Mouse (Mus musculus) myocyte (in vitro differentiated cells): ENCODE measurements at regions not wholly inside any gene's neighbourhood (a gene's known extent, or its start where the extent isn't known, plus 50 kb on each side); places are given as distances from the start of the nearest gene placed in this dataset.

ENCODE experiments used
- H3K27me3 ChIP-seq: one replicate; pipeline ENCODE4 v1.6.1; 2011; ENCODE audit not compliant: control insufficient read depth, insufficient read depth, insufficient read length
- H3K36me3 ChIP-seq: one replicate; pipeline ENCODE4 v1.6.1; 2011; ENCODE audit not compliant: control insufficient read depth, insufficient read depth
- H3K4me2 ChIP-seq: one replicate; pipeline ENCODE4 v1.6.1; 2011; ENCODE audit warnings: low read depth, control low read depth
- H3K4me3 ChIP-seq: one replicate; pipeline ENCODE4 v1.5.1; 2011; ENCODE audit warnings: mild to moderate bottlenecking, control low read depth, moderate library complexity
- H3K79me2 ChIP-seq: one replicate; pipeline ENCODE4 v1.6.1; 2011; ENCODE audit not compliant: control insufficient read depth, insufficient read depth
- H3ac ChIP-seq: one replicate; pipeline ENCODE4 v1.6.1; 2011; ENCODE audit not compliant: control insufficient read depth, insufficient read length
- CEBPB ChIP-seq: IDR thresholded peaks from 2 replicates; pipeline ENCODE4 v1.6.1; 2011; ENCODE audit warnings: mild to moderate bottlenecking, moderate library complexity; ENCODE audit not compliant: poor library complexity, insufficient read depth, severe bottlenecking
- E2F4 ChIP-seq: IDR thresholded peaks from one replicate; pipeline ENCODE4 v1.6.1; 2011; ENCODE audit warnings: mild to moderate bottlenecking, control low read depth, moderate library complexity; ENCODE audit not compliant: insufficient read depth
- MAX ChIP-seq: IDR thresholded peaks from one replicate; pipeline ENCODE4 v1.6.1; 2011; ENCODE audit warnings: low read depth, mild to moderate bottlenecking, control low read depth
- MYOD1 ChIP-seq, 3 experiments: IDR thresholded peaks; one replicate each; pipeline ENCODE4 v1.6.1; 2011; ENCODE audit warnings: control low read depth in 2 of 3, low read depth in 2 of 3, mild to moderate bottlenecking in 2 of 3, moderate library complexity in 1 of 3; ENCODE audit not compliant: insufficient read length in 2 of 3, control insufficient read depth in 1 of 3
- MYOG ChIP-seq, 3 experiments: IDR thresholded peaks; one replicate each; pipeline ENCODE4 v1.6.1; 2011; ENCODE audit warnings: control low read depth in 2 of 3, low read depth in 2 of 3, mild to moderate bottlenecking in 2 of 3; ENCODE audit not compliant: insufficient read length in 2 of 3, control insufficient read depth in 1 of 3, insufficient read depth in 1 of 3
- POLR2A ChIP-seq: IDR thresholded peaks from one replicate; pipeline ENCODE4 v1.6.1; 2011; ENCODE audit warnings: low read depth, mild to moderate bottlenecking, control low read depth, moderate library complexity; ENCODE audit not compliant: insufficient read length
- POLR2AphosphoS2 ChIP-seq: IDR thresholded peaks from one replicate; pipeline ENCODE4 v1.6.1; 2011; ENCODE audit warnings: low read depth, control low read depth; ENCODE audit not compliant: insufficient read length
- REST ChIP-seq: IDR thresholded peaks from one replicate; pipeline ENCODE4 v1.6.1; 2011; ENCODE audit warnings: mild to moderate bottlenecking, control low read depth, moderate library complexity; ENCODE audit not compliant: insufficient read depth, insufficient read length
- SRF ChIP-seq: IDR thresholded peaks from one replicate; pipeline ENCODE4 v1.6.1; 2011; ENCODE audit warnings: low read depth; ENCODE audit not compliant: control insufficient read depth, insufficient read length
- TCF12 ChIP-seq: IDR thresholded peaks from one replicate; pipeline ENCODE4 v1.6.1; 2011; ENCODE audit warnings: mild to moderate bottlenecking, control low read depth; ENCODE audit not compliant: poor library complexity, insufficient read depth, severe bottlenecking
- TCF3 ChIP-seq: IDR thresholded peaks from one replicate; pipeline ENCODE4 v1.6.1; 2011; ENCODE audit warnings: low read depth, control low read depth; ENCODE audit not compliant: insufficient read length
- USF1 ChIP-seq: IDR thresholded peaks from one replicate; pipeline ENCODE4 v1.6.1; 2011; ENCODE audit warnings: low read depth, mild to moderate bottlenecking, control low read depth, moderate library complexity

DNA sequence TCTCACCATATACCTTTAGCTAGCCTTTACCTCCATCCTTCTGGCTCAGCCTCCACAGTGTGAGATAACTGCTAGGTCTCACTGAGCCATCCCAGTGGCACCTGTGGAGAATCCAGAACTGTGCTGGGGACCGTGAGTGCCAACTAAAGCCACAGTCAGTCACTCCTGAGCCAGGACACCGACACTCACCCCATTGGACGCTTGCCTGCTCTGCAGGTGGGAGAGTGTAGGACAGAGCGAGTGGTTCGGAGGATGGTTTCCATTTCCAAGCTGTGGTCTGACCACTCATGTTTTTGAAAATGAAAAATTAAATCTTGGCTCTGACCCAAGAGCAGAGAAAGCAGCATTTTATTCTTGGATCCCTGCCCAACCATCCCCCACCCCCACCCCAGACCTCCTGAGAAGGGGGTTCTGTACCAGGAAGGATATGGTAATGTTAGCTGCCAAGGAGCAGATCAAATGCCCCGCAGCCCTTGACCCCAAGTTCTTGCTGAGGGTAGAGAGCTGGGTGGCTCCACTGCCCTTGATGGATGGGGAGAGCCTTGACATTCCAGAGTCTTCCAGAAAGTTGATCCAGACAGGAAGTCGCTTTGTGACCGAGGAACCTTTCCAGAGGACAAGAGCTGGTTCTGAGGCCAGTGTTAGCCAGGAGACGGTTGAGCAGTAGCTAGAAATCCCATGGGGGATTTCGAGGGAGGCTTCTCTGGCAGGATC lies 83.3 kb upstream of the Smim23 start:
- Histone ChIP-seq H3K4me3 (no peak overlapping the region), H3K36me3 (no peaks in the 10 kb centered on the region), H3K27me3 (no peaks in the 10 kb centered on the region), H3ac (no peak overlapping the region), H3K4me2 (no peak overlapping the region), H3K79me2 (no peaks in the 10 kb centered on the region)
- TF ChIP-seq TCF12 (no peak), E2F4 (no peak), POLR2A (no peak), MYOD1 (IDR thresholded peaks at IDR 0.05; ENCODE audit: control insufficient read depth in 1 of 3, insufficient read length in 2 of 3, low read depth in 2 of 3) (no peak), CEBPB (no peak), REST (no peak), MAX (no peak), POLR2AphosphoS2 (no peak), TCF3 (no peak), MYOG (IDR thresholded peaks at IDR 0.05; ENCODE audit: control insufficient read depth in 1 of 3, insufficient read depth in 1 of 3, insufficient read length in 2 of 3, low read depth in 2 of 3) (no peak), SRF (no peak), USF1 (no peak)

DNA sequence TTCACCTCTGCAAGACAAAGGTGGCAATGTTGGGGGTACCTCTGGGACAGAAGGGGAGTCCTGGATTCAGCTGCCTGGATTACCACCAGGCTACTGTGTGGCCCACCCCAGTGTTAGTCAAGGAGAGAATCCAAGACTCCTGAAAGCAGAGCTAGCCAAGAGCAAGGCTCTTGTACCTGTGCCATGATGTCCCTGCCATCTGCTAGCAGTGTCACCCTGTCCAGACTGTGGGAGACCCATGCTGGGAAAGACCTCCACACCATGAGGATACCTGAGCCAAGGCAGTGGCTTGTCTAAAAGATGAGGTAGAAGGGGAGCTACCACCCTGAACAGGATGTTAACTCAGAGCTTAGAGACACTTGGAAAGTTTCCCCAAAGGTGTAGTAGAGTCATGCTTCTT lies 79.6 kb upstream of the Smim23 start:
- no peak overlapping the region for H3K4me2 ChIP-seq
- no peak overlapping the region for H3K4me3 ChIP-seq
- no peaks in the 10 kb centered on the region for H3K27me3 ChIP-seq
- H3ac ChIP-seq: no peak overlapping the region
- TF ChIP-seq CEBPB: no peak
- TF ChIP-seq TCF3: no peak
- TF ChIP-seq REST: no peak
- TF ChIP-seq E2F4: no peak
- no peak for TF ChIP-seq TCF12
- no peak for TF ChIP-seq MAX
- TF ChIP-seq MYOG (IDR thresholded peaks at IDR 0.05; ENCODE audit: control insufficient read depth in 1 of 3, insufficient read depth in 1 of 3, insufficient read length in 2 of 3, low read depth in 2 of 3): no peak
- H3K79me2 ChIP-seq: no peaks in the 10 kb centered on the region
- H3K36me3 ChIP-seq: no peaks in the 10 kb centered on the region

DNA sequence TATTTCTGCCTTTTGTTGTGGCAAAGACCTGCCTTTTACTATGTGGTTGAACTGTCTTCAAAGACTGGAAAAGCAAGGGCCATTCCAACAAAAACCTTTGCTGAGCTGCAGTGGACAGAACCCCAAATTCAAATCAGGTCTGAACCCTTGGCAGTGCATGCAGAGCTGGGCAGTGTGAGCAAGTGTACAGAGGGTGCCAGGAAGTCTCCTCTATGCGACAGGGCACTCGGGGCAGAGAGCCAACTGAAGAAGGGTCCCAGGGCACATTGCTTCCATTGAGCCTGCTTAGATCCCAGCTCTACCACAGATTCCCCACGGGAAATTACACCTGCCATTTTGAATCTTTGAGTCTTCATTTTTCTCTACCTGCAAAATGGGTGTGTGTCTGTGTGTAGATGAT lies 79.0 kb upstream of the Smim23 start:
- TF ChIP-seq REST: no peak
- Histone ChIP-seq H3K79me2 (no peaks in the 10 kb centered on the region), H3K4me3 (no peak overlapping the region), H3K4me2 (no peak overlapping the region), H3K27me3 (no peaks in the 10 kb centered on the region), H3ac (no peak overlapping the region), H3K36me3 (no peaks in the 10 kb centered on the region)

DNA sequence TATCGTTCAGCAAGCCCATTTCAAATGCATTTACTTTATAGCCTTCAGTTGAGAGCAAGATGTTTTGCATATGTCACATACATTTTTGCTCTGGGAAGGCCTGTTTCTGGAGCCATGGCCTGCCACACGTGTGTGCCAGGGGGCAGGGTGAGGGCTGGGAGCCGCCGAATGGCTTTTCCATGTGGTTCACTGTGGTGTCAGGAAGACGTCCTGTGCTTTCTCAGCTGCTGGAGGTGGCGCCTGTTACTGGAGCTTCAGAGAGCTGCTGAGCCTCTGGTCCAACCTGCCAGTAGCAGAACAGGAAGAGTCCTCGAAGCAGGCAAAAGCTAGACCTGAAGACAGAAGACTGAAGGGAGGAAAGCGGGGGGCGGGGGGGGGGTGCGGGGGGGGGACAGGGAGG lies 78.5 kb upstream of the Smim23 start:
- Histone ChIP-seq H3K79me2 (no peaks in the 10 kb centered on the region), H3K4me2 (no peak overlapping the region), H3K27me3 (no peaks in the 10 kb centered on the region), H3K36me3 (no peaks in the 10 kb centered on the region), H3K4me3 (no peak overlapping the region), H3ac (no peak overlapping the region)
- no peak for TF ChIP-seq MYOD1 (IDR thresholded peaks at IDR 0.05; ENCODE audit: control insufficient read depth in 1 of 3, insufficient read length in 2 of 3, low read depth in 2 of 3)
- no peak for TF ChIP-seq POLR2A
- no peak for TF ChIP-seq TCF3
- no peak for TF ChIP-seq TCF12
- no peak for TF ChIP-seq REST
- TF ChIP-seq MYOG (IDR thresholded peaks at IDR 0.05; ENCODE audit: control insufficient read depth in 1 of 3, insufficient read depth in 1 of 3, insufficient read length in 2 of 3, low read depth in 2 of 3): no peak
- no peak for TF ChIP-seq POLR2AphosphoS2
- TF ChIP-seq SRF: no peak
- no peak for TF ChIP-seq USF1
- TF ChIP-seq E2F4: no peak

DNA sequence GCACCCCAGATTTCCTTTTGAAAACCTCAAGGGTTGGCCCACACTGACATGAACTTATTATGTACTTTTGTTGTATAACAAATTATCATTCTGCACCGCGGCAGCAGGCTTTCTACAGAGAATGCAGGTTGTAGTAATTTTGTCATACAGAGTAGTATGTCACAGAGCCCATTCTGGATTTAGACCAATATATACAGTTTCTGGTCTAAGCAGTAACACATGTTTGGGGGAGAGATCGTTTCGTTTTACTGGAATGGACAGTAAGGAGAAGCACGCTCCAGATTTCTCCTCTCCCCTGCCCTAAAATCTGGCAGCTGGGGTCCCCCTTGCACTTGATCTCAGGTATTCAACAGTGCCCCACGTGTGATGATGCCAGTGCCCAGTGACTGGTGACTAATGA lies 76.0 kb upstream of the Smim23 start:
- Histone ChIP-seq H3K27me3 (no peaks in the 10 kb centered on the region), H3K36me3 (no peaks in the 10 kb centered on the region), H3K4me3 (no peak overlapping the region), H3ac (no peak overlapping the region), H3K4me2 (no peak overlapping the region), H3K79me2 (no peaks in the 10 kb centered on the region)
- TF ChIP-seq TCF3 (no peak), TCF12 (no peak), MAX (no peak), POLR2AphosphoS2 (no peak), CEBPB (no peak), USF1 (no peak), MYOG (IDR thresholded peaks at IDR 0.05; ENCODE audit: control insufficient read depth in 1 of 3, insufficient read depth in 1 of 3, insufficient read length in 2 of 3, low read depth in 2 of 3) (no peak), REST (no peak), SRF (no peak), E2F4 (no peak), POLR2A (no peak), MYOD1 (IDR thresholded peaks at IDR 0.05; ENCODE audit: control insufficient read depth in 1 of 3, insufficient read length in 2 of 3, low read depth in 2 of 3) (no peak)
